Mouse (Mus musculus) heart, postnatal 4 days (tissue): ENCODE data around the gene Sult1d1. TPM values are rescaled to one million over a fixed set of nuclear protein-coding genes. Genes with fewer than 3 reads are reported as not detected.

ENCODE experiments used
- microRNA-seq, 2 experiments: library from miRNA; unstranded; fragments of <30 nt; microRNA quantifications; one replicate each; pipeline ENCODE4 v1.2.0; 2021 to 2022
- total RNA-seq, 2 experiments: library from RNA; stranded (reverse); gene quantifications; 2 replicates each; pipeline ENCODE4 v1.2.3; 2021

Sult1d1 gene
- total RNA-seq, 2 experiments from 2014 or later, result not detected

Small RNA genes within 50 kb of the gene (microRNA-seq; reads per million reads assigned to microRNA genes)
- 0 reads per million in 2 experiments for gene Mir3969

Other genes starting within 250 kb of the Sult1d1 start
- gene Ugt2a3, start 231.8 kb downstream of the Sult1d1 start, total RNA-seq, result not detected
- gene Ugt2b38, start 144.8 kb downstream of the Sult1d1 start, total RNA-seq, result not detected
- not detected for gene Ugt2a2, start 86.8 kb downstream of the Sult1d1 start, total RNA-seq
- gene Gm43638, start 82.2 kb downstream of the Sult1d1 start, total RNA-seq, result not detected
- not detected for gene Ugt2a1, start 78.2 kb downstream of the Sult1d1 start, total RNA-seq
- not detected for gene Sult1b1, start 30.8 kb downstream of the Sult1d1 start, total RNA-seq
- gene Sult1e1, start 22.6 kb upstream of the Sult1d1 start, total RNA-seq, result not detected
- not detected for gene Csn1s1, start 97.2 kb upstream of the Sult1d1 start, total RNA-seq
- not detected for gene Csn2, start 130.6 kb upstream of the Sult1d1 start, total RNA-seq
- not detected for gene Csn1s2a, start 205.5 kb upstream of the Sult1d1 start, total RNA-seq
- gene Csn1s2b, start 239.1 kb upstream of the Sult1d1 start, total RNA-seq, result not detected